Mouse (Mus musculus) T-helper 2 cell (primary cell): ENCODE measurements around the gene Zfp1.

Source experiments
- in situ Hi-C: fragments of 300-600 bp; cut with MboI, MseI; formaldehyde crosslinking; loops from one replicate; pipeline ENCODE4 v1.15.1; 2025; ENCODE audit warnings: high pct_unique_total_duplicates

Gene Zfp1

DNA sequence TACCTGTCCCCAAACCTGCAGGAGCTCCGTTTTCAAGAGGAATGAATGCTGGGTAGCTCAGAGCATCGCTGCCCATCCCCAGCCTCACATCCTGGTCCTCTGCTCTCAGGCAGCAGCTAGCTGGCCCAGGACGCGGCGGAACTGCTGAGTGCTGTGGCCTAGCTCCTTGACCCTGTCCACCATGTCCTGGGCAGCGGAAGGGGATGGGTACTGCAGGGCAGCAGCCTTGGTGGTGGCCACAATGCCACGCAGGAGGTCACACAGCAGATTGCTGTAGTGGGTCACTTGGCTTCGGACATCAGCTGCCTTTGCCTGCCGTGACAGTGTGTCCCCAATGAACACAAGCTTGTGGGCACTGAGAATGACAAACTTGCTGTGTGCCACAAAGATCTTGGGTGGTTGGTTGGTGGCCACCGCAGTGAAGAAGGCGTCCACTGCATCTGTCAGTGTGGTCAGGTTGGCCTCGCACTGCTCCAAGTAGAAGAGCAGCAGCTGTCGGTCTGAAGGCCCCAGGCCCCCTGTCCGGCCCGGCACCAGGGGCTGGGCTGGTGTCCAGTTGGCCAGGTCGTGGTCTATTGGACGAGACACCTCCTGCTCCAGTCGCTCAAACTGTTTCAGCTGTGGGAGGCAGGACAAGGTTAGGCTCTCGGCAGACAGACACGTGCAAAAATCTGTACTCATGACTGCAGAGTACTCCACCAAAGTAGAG is 67.7 kb downstream of the Zfp1 start:
- in situ Hi-C loops: no loop called here

DNA sequence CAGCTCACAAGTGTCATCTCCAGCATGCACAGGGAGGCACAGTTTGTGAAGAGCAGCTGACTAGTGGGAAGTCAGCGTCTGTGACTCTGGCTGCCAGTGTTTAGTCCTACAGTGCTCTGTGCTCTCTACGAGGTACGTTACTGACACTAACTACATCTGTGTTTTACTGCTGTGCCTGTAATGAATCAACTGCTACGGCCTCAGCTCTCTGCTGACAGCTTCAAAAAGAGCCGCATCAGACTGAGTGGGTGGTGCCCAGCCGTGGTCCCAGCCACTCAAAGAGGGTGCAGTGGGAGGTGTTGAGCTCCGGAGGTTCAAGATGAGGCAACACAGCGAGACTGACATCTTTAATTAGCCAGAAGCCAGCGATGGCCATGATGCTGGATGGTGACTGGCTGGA is 68.9 kb downstream of the Zfp1 start:
- in situ Hi-C loops: no loop called here

GRCm38 (mm10) chr8:111712588-111712987 is 69.4 kb downstream of the Zfp1 start:
- in situ Hi-C loops: no loop called here

DNA sequence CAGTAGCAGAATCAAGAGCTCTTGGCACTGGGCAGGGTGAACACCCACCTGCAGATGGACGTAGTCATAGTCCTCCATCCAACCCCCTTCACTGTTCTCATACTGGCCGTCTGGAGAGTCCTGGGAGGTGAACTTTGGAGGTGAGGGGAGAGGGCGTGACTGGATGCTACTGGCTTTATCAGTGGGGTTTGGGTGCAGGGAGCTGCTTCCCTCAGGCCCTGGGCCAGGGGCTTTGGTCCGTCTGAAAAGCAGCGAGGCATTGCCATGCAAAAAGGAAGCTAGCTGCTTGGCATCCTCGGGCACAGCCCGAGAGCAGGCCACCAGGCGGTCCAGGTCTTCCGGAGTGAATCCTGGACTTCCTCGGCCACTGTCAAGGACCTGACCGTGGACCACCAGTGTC is 70.1 kb downstream of the Zfp1 start:
- in situ Hi-C loops: no loop called here

- in situ Hi-C loops: no loop called here
These were observed 70.6 kb downstream of the Zfp1 start for GRCm38 (mm10) chr8:111713817-111714216.

- in situ Hi-C loops: no loop called here
These were observed 71.1 kb downstream of the Zfp1 start for GRCm38 (mm10) chr8:111714295-111714694.

GRCm38 (mm10) chr8:111715514-111715913 is 72.3 kb downstream of the Zfp1 start:
- in situ Hi-C loops: no loop called here

DNA sequence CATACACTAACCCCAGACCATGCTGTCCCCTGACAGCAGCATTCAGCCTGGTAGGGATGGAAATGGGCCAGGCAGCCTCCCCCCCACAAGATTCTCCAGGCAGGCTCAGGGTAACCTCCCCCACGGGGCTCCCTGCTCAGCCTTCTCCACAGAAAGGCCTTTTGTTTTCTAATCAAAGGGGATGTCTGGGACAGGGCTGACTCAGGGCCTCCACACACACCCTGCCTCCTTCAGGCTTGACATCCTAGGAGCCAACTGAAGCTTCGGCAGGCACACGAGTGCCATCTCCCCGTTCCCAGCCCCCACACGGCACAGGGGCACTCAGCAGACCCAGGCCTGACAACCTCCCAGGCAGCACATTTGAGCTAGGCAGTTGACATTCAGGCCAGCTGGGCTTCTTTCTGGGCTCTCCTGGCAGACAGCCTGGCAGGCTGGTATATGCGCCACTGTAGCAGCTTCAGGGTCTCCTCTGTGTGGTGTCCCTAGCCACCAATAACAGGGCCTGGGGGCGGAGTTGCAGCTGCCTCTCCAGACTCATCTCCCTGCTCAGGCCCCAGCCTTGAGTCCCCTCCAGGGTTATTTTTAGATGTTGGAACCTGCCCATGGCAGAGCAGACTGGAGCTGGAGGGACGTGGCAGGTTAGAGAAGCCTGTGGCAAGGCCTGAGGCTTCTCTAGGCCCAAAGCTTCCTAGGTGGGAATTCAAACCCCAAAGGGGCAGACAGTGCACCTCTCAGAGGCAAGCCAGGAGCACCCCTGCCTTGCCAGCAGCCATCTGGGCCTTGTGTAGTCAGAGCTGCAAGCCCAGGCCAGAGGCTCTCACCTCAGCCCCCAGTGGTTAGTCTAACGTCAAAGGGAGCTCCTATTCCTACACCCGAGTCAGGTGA is 73.6 kb downstream of the Zfp1 start:
- in situ Hi-C loops: no loop called here

GRCm38 (mm10) chr8:111717488-111717792 is 74.2 kb downstream of the Zfp1 start:
- in situ Hi-C loops: no loop called here

- in situ Hi-C loops: no loop called here
These were observed 74.7 kb downstream of the Zfp1 start for GRCm38 (mm10) chr8:111717866-111718265.

DNA sequence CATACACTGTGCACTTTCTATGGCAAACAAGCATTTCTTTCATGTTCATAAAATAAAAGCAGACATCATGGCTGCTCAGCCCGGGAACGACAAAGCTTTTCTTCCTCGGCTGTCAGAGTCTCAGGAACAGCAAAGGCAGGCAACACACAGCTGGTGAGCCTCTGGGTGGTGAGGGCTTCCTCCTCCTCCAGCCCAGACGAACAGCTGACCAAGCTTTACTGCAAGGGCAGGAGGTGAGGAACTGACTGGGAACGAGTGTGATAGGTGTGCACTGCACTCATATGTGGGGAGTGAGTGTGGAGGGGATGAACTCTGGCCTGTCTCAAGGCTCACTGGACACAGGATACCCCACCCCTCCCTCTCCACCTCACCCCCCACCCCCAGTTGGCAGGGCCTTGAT is 75.7 kb downstream of the Zfp1 start:
- in situ Hi-C loops: no loop called here

DNA sequence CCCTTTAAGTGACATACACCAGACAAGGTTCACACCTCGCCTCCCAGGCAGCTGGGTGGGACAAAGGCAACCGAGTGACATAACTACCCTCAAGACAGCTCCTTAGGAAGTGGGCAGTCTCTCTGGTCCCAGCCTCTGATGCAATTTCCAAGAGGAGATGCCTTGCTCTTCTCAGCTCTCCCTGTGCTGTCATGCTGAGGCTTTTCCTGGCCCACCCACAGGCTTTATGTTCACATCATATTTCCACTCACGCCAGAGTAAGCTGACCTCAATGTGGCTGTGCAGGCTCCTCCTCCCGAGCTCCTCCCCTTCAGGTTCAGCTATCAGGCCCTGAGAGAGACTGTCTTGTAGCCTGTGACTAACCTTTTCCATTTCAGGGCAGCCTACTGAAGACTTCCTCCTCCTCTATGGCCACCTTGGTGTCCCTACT is 76.9 kb downstream of the Zfp1 start:
- in situ Hi-C loops: no loop called here
